In the genomic region with DNA sequence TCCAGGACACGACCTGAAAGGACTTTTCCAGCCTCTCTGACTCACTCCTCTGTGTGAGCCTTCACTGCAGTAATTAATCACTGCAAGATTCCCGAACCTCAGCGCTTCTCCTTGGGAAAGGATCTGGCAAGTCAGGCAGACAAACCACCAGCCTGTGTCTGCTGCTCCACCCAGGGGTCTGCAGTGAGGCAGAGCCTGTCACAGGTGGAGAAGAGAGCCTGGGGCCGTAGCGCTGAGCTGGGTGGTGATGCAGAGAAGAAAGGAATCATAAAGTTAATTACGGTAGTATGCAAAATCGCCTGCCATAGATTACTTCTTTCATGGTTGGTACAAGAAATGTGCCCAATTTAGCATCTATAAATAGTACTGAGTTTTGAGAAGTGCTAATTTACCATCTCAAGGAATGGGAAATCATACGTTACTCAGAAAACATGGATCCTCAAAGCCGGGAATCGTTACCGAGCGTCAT, we compare ENCODE assay signal across 17 mouse cellular contexts. TPM values are rescaled to one million over a fixed set of nuclear protein-coding genes. Genes with fewer than 3 reads are reported as not detected.
DNase-seq lines count a peak whose midpoint lies in the region; ATAC-seq and TF ChIP-seq lines count a peak whose summit lies in the region.
"Had no signal": no experiment of that assay in that cellular context is flagged by ENCODE, and none has a peak within 500 bp of the region (broad histone marks: within the 10 kb centered on the region; RNA-seq: fewer than 3 reads in every experiment).

No protein-coding gene starts in this region.

- peak overlapping the region; percentile 21 for H3K4me2 ChIP-seq in forebrain, postnatal 0 days (ENCODE audit: low read depth)
- H3K4me2 ChIP-seq: embryonic facial prominence, embryonic 12.5 days; heart, embryonic 15.5 days had no signal

- peak; percentile 76 for ATAC-seq in forebrain, postnatal 0 days
- ATAC-seq: CD4-positive, CD25-positive, alpha-beta regulatory T cell, adult 4 months; intestine, postnatal 0 days had no signal

- H3K36me3 ChIP-seq in heart, embryonic 10.5 days, result no peaks in the 10 kb centered on the region
- H3K36me3 ChIP-seq in forebrain, postnatal 0 days (ENCODE audit: insufficient read depth), result no peaks in the 10 kb centered on the region
- H3K36me3 ChIP-seq: embryonic facial prominence, embryonic 12.5 days; heart, embryonic 15.5 days had no signal

- H3K4me1 ChIP-seq in heart, embryonic 10.5 days, result no peaks in the 10 kb centered on the region
- H3K4me1 ChIP-seq in forebrain, postnatal 0 days (ENCODE audit: insufficient read depth), result peaks cover 5% of the 10 kb centered on the region; the same call in 1 of the 2 replicates
- H3K4me1 ChIP-seq: embryonic facial prominence, embryonic 12.5 days; heart, embryonic 15.5 days had no signal

- 68% methylated on average over 12 of the region's 12 CpGs for WGBS in heart, embryonic 10.5 days
- 35% methylated on average over 12 of the region's 12 CpGs for WGBS in forebrain, postnatal 0 days

- no peak overlapping the region for H3K27ac ChIP-seq in heart, embryonic 10.5 days
- peak overlapping the region; percentile 68 for H3K27ac ChIP-seq in forebrain, postnatal 0 days (ENCODE audit: low read depth, low read length)
- H3K27ac ChIP-seq: embryonic facial prominence, embryonic 12.5 days; heart, embryonic 15.5 days; left cerebral cortex, adult 2 months; liver, embryonic 14.5 days had no signal

- no peak overlapping the region for H3K9ac ChIP-seq in forebrain, postnatal 0 days
- H3K9ac ChIP-seq: embryonic facial prominence, embryonic 12.5 days; heart, embryonic 15.5 days; liver, embryonic 14.5 days had no signal

- H3K4me3 ChIP-seq in heart, embryonic 10.5 days, result no peak overlapping the region
- no peak overlapping the region for H3K4me3 ChIP-seq in forebrain, postnatal 0 days (ENCODE audit: low read depth, low read length)
- H3K4me3 ChIP-seq: embryonic facial prominence, embryonic 12.5 days; heart, embryonic 15.5 days; left cerebral cortex, adult 2 months; megakaryocyte, embryonic 14.5 days had no signal

- peak; percentile 50 for DNase-seq in heart, embryonic 10.5 days (ENCODE audit: low spot score)
- no peak for DNase-seq in heart, adult 9 months (ENCODE audit: low spot score in 2 of 2)
- DNase-seq in right cerebral cortex, adult 2 months (ENCODE audit: low spot score in 2 of 2), result peak; percentile 18 to 27
- no peak for DNase-seq in right cerebral cortex, postnatal 10 days (ENCODE audit: low spot score in 2 of 2)
- DNase-seq in forebrain, postnatal 0 days, result peak; percentile 57
- no peak for DNase-seq in layer of hippocampus, postnatal 10 days (ENCODE audit: low spot score in 2 of 2)
- no peak for DNase-seq in adipocyte (ENCODE audit: low spot score)
- no peak for DNase-seq in ovary, postnatal 36 days (ENCODE audit: low spot score)
- DNase-seq: cerebellum, adult 11 months; right cerebral cortex, adult 18-20 months had no signal

- H3K9me3 ChIP-seq in heart, embryonic 10.5 days, result no peaks in the 10 kb centered on the region
- H3K9me3 ChIP-seq in forebrain, postnatal 0 days (ENCODE audit: low read length), result no peaks in the 10 kb centered on the region
- H3K9me3 ChIP-seq: embryonic facial prominence, embryonic 12.5 days; heart, embryonic 15.5 days; megakaryocyte, embryonic 14.5 days had no signal

- H3K27me3 ChIP-seq in heart, embryonic 10.5 days (ENCODE audit: insufficient read depth, poor library complexity, severe bottlenecking), result no peaks in the 10 kb centered on the region
- no peaks in the 10 kb centered on the region for H3K27me3 ChIP-seq in forebrain, postnatal 0 days (ENCODE audit: insufficient read depth, low read length)
- H3K27me3 ChIP-seq: embryonic facial prominence, embryonic 12.5 days; heart, embryonic 15.5 days had no signal

- no peak for TF ChIP-seq CTCF in forebrain, postnatal 0 days (IDR thresholded peaks at IDR 0.05; ENCODE audit: low read depth)

RNA-seq across cellular contexts. Expression of gene Med10, which starts 9.6 kb away (rescaled TPM):
- 122 and 154 TPM in 2 replicates for polyA plus RNA-seq in heart, embryonic 10.5 days (2016; fragmentation: Nextera tagmentation; extraction: Ambion mirVana)
- total RNA-seq in forebrain, postnatal 0 days (2014; rRNA removed), result 58.5 and 77.2 TPM in 2 replicates
- 174 and 194 TPM in 2 replicates for polyA plus RNA-seq in forebrain, postnatal 0 days (2015; fragmentation: Nextera tagmentation; extraction: Ambion mirVana)
- total RNA-seq in layer of hippocampus, postnatal 10 days (2021), result 10 to 100 TPM; 80.7 to 87.1 TPM

RNA-seq across cellular contexts. Expression of gene Ube2ql1, which starts 52.9 kb away (rescaled TPM):
- polyA plus RNA-seq in heart, embryonic 10.5 days (2016; fragmentation: Nextera tagmentation; extraction: Ambion mirVana), result 0.80 and 0.98 TPM in 2 replicates
- 120 and 129 TPM in 2 replicates for total RNA-seq in forebrain, postnatal 0 days (2014; rRNA removed)
- polyA plus RNA-seq in forebrain, postnatal 0 days (2015; fragmentation: Nextera tagmentation; extraction: Ambion mirVana), result 22.2 and 25.6 TPM in 2 replicates
- 100 to 1,000 TPM; 201 to 208 TPM for total RNA-seq in layer of hippocampus, postnatal 10 days (2021)
- polyA plus RNA-seq: CD4-positive, CD25-positive, alpha-beta regulatory T cell, adult 4 months had no signal

Comparison
In these comparisons a context has a peak if more than half of its experiments do, and no peak if none do; other contexts are left out.
1. DNase-seq: peak in heart, embryonic 10.5 days (single experiment), right cerebral cortex, adult 2 months (2 of 2) and forebrain, postnatal 0 days (single experiment); none in heart, adult 9 months (0 of 2), right cerebral cortex, postnatal 10 days (0 of 2), layer of hippocampus, postnatal 10 days (0 of 2), adipocyte (single experiment) and ovary, postnatal 36 days (single experiment).